Mouse (Mus musculus) kidney, embryonic 16.5 days (tissue): ENCODE measurements at regions not wholly inside any gene's neighbourhood (a gene's known extent, or its start where the extent isn't known, plus 50 kb on each side); places are given as distances from the start of the nearest gene placed in this dataset.

ENCODE experiments used
- ATAC-seq: fragments of 200-750 bp; cut with Nextera tagmentation; 2 replicates; pipeline ENCODE4 v1.8.0; 2017; ENCODE audit warnings: moderate TSS enrichment; ENCODE audit not compliant: low FRiP score, low TSS enrichment
- H3K27ac ChIP-seq: fragments of 300-500 bp; sonication (generic); 2 replicates; pipeline ENCODE4 v1.5.1; 2014; ENCODE audit warnings: low read length
- H3K27me3 ChIP-seq: fragments of 300-500 bp; sonication (generic); 2 replicates; pipeline ENCODE4 v1.6.1; 2014; ENCODE audit warnings: low read length, control low read depth, mixed read lengths; ENCODE audit not compliant: insufficient read depth
- H3K36me3 ChIP-seq: fragments of 300-500 bp; sonication (generic); 2 replicates; pipeline ENCODE4 v1.6.1; 2014; ENCODE audit warnings: low read length, control low read depth, mixed read lengths; ENCODE audit not compliant: insufficient read depth
- H3K4me1 ChIP-seq: fragments of 300-500 bp; sonication (generic); 2 replicates; pipeline ENCODE4 v1.6.1; 2014; ENCODE audit warnings: low read length, control low read depth, mixed read lengths; ENCODE audit not compliant: insufficient read depth
- H3K4me2 ChIP-seq: fragments of 300-500 bp; sonication (generic); replicated peaks from 2 replicates; pipeline ENCODE4 v1.6.1; 2014; ENCODE audit warnings: low read depth, low read length
- H3K4me3 ChIP-seq: fragments of 300-500 bp; sonication (generic); 2 replicates; pipeline ENCODE4 v1.5.1; 2014; ENCODE audit warnings: mild to moderate bottlenecking, low read length
- H3K9ac ChIP-seq: fragments of 300-500 bp; sonication (generic); replicated peaks from 2 replicates; pipeline ENCODE4 v1.6.1; 2014; ENCODE audit warnings: low read length
- H3K9me3 ChIP-seq: fragments of 300-500 bp; sonication (generic); 2 replicates; pipeline ENCODE4 v1.6.1; 2016; ENCODE audit warnings: low read length, control low read depth
- WGBS: fragments of 180-500 bp; shearing (Covaris S2); extraction: QIAGEN DNeasy Blood & Tissue Kit; methylation state at CpG from one replicate; pipeline ENCODE4 v1.1.7; 2014; 5-methylcytosine and 5-hydroxymethylcytosine counted together

DNA sequence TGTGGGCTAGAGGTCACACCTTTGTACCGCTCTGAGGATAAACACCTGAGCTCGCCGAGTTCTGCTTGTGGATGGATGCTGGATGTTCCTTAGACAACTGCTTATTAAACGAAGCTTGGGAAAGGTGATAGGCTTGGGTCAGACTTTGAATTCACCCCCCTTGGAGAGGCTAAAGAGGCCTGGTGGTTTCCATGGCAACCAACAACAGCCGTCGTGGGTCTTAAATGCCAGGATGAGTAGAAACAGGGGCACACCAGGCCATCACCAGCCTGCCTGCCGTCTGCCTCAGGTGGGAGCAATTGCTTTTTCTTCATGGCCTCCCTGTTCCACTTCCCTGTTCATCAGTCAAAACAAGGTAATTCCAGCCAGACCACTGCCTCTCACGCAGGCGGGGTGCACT is 504.1 kb downstream of the Tbc1d22a start:
- H3K4me2 ChIP-seq, result no peak overlapping the region
- no peak overlapping the region for H3K27ac ChIP-seq
- H3K36me3 ChIP-seq, result no peaks in the 10 kb centered on the region
- no peak overlapping the region for H3K4me3 ChIP-seq
- no peaks in the 10 kb centered on the region for H3K4me1 ChIP-seq
- no peaks in the 10 kb centered on the region for H3K27me3 ChIP-seq
- no peak overlapping the region for H3K9ac ChIP-seq
- no peak for ATAC-seq
- no peaks in the 10 kb centered on the region for H3K9me3 ChIP-seq
- 64% methylated on average over 9 of the region's 9 CpGs for WGBS

DNA sequence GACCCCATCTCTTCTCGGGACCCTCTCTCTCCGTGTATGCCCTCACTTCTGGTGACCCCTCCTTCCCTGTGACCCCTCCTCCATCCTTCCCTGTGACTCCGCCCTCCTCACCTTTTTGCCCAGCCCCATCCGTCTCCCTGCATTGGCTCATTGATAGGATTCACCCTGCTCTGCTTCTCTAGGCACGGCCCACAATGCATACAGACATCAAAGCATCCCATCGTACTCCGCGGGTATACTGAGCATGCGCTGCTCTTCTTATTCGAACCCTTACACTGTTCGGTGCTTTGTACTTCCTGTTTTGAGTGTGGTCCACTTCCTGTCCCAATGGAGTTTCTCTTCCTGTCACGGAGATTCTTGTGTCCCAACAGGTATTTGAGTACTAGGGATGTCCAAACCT is 504.8 kb downstream of the Tbc1d22a start:
- ATAC-seq, result no peak
- no peaks in the 10 kb centered on the region for H3K36me3 ChIP-seq
- no peaks in the 10 kb centered on the region for H3K27me3 ChIP-seq
- H3K9ac ChIP-seq, result no peak overlapping the region
- no peak overlapping the region for H3K27ac ChIP-seq
- H3K4me3 ChIP-seq, result no peak overlapping the region
- no peaks in the 10 kb centered on the region for H3K4me1 ChIP-seq
- H3K9me3 ChIP-seq, result no peaks in the 10 kb centered on the region
- no peak overlapping the region for H3K4me2 ChIP-seq
- 88% methylated on average over 12 of the region's 12 CpGs for WGBS

DNA sequence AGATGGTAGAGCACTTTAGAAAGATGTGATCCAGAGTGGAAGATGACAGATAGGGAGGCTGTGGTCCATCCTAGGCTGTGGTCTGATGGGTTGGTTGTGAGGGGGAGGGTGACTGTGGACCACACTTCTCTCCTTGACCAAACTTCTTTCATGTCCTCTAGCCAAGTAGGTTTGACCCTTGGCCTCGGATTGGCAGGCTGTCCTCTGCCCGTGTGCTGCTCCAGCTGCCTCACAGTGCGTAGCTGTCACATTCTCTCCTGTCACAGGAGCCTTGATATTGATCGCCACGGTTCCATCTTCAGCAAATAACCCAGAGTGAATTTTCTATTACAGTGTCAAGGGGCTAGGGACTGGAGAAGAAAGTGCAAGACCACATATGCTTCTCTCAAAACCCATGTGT is 506.9 kb downstream of the Tbc1d22a start:
- no peak overlapping the region for H3K4me2 ChIP-seq
- H3K9me3 ChIP-seq, result no peaks in the 10 kb centered on the region
- H3K9ac ChIP-seq, result no peak overlapping the region
- H3K4me1 ChIP-seq, result no peaks in the 10 kb centered on the region
- no peaks in the 10 kb centered on the region for H3K36me3 ChIP-seq
- ATAC-seq, result no peak
- no peaks in the 10 kb centered on the region for H3K27me3 ChIP-seq
- WGBS, result 74% methylated on average over 5 of the region's 5 CpGs
- H3K4me3 ChIP-seq, result no peak overlapping the region
- no peak overlapping the region for H3K27ac ChIP-seq

- no peak overlapping the region for H3K9ac ChIP-seq
- H3K27me3 ChIP-seq, result no peaks in the 10 kb centered on the region
- no peaks in the 10 kb centered on the region for H3K9me3 ChIP-seq
- H3K36me3 ChIP-seq, result no peaks in the 10 kb centered on the region
- no peak overlapping the region for H3K4me2 ChIP-seq
- no peak overlapping the region for H3K4me3 ChIP-seq
- ATAC-seq, result no peak
- H3K4me1 ChIP-seq, result no peaks in the 10 kb centered on the region
- no peak overlapping the region for H3K27ac ChIP-seq
Measured at GRCm38 (mm10) chr15:86737945-86738344, 523.7 kb downstream of the Tbc1d22a start.

GRCm38 (mm10) chr15:86738356-86738755 is 524.1 kb downstream of the Tbc1d22a start:
- Histone ChIP-seq H3K27ac (no peak overlapping the region), H3K4me1 (no peaks in the 10 kb centered on the region), H3K9me3 (no peaks in the 10 kb centered on the region), H3K4me3 (no peak overlapping the region), H3K27me3 (no peaks in the 10 kb centered on the region), H3K4me2 (no peak overlapping the region), H3K9ac (no peak overlapping the region), H3K36me3 (no peaks in the 10 kb centered on the region)
- 64% methylated on average over 5 of the region's 5 CpGs for WGBS
- no peak for ATAC-seq

DNA sequence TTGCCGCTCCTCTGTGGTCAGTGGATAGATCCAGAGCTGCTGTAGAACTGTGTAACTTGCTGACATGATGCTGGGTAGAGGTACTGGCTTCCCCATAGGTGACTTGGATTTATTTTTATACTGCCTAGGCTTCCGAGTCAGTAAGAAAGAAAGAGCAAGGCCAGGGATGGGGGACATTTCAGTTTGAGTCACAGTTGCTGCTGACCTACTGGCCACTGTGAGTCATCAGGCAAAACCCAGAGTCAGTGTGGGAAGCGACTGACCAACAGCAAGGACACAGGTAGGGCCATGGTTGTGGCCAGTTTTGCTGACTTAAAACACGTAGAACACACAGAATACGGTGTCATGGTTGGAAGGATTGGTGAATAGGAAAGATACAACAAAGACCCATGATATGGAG is 524.5 kb downstream of the Tbc1d22a start:
- no peaks in the 10 kb centered on the region for H3K27me3 ChIP-seq
- H3K36me3 ChIP-seq, result no peaks in the 10 kb centered on the region
- H3K9ac ChIP-seq, result no peak overlapping the region
- 84% methylated on average over 5 of the region's 5 CpGs for WGBS
- no peak overlapping the region for H3K4me3 ChIP-seq
- ATAC-seq, result no peak
- H3K4me2 ChIP-seq, result no peak overlapping the region
- no peaks in the 10 kb centered on the region for H3K9me3 ChIP-seq
- H3K27ac ChIP-seq, result no peak overlapping the region
- H3K4me1 ChIP-seq, result no peaks in the 10 kb centered on the region

- H3K9ac ChIP-seq, result no peak overlapping the region
- H3K27me3 ChIP-seq, result no peaks in the 10 kb centered on the region
- H3K4me1 ChIP-seq, result no peaks in the 10 kb centered on the region
- H3K36me3 ChIP-seq, result no peaks in the 10 kb centered on the region
- no peak overlapping the region for H3K27ac ChIP-seq
- no peaks in the 10 kb centered on the region for H3K9me3 ChIP-seq
- no peak overlapping the region for H3K4me2 ChIP-seq
- no peak for ATAC-seq
- no peak overlapping the region for H3K4me3 ChIP-seq
- 58% methylated on average over 10 of the region's 10 CpGs for WGBS
Measured at GRCm38 (mm10) chr15:86751436-86752136, 537.3 kb downstream of the Tbc1d22a start.

GRCm38 (mm10) chr15:86763581-86764375 is 549.5 kb downstream of the Tbc1d22a start:
- H3K4me2 ChIP-seq, result no peak overlapping the region
- no peaks in the 10 kb centered on the region for H3K4me1 ChIP-seq
- H3K9ac ChIP-seq, result no peak overlapping the region
- no peak overlapping the region for H3K4me3 ChIP-seq
- H3K9me3 ChIP-seq, result no peaks in the 10 kb centered on the region
- H3K36me3 ChIP-seq, result no peaks in the 10 kb centered on the region
- H3K27ac ChIP-seq, result no peak overlapping the region
- ATAC-seq, result no peak
- 80% methylated on average over 10 of the region's 10 CpGs for WGBS
- no peaks in the 10 kb centered on the region for H3K27me3 ChIP-seq

DNA sequence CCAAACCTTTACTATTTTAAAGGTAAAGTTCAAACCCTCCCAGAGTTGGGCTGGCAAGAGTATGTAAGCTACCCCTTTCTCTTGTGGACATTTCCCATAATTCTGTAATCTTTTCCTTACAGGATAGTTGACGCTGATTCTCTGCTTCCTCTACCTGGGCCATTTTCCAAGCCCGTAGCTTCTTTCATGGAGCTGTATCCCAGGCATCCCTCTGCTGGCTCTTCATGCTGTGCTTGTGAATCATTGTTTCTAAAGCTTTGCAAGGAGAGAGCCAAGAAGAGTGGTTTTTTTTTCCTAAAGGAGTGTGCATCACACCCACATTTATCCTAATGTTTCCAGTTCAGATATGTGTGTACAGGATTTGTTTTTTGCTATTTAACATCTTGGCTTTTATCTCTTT is 553.4 kb downstream of the Tbc1d22a start:
- no peak overlapping the region for H3K9ac ChIP-seq
- H3K27ac ChIP-seq, result no peak overlapping the region
- no peaks in the 10 kb centered on the region for H3K36me3 ChIP-seq
- no peaks in the 10 kb centered on the region for H3K27me3 ChIP-seq
- no peaks in the 10 kb centered on the region for H3K9me3 ChIP-seq
- no peak overlapping the region for H3K4me3 ChIP-seq
- H3K4me2 ChIP-seq, result no peak overlapping the region
- no peak for ATAC-seq
- no peaks in the 10 kb centered on the region for H3K4me1 ChIP-seq
- 90% methylated on average over 2 of the region's 2 CpGs for WGBS

DNA sequence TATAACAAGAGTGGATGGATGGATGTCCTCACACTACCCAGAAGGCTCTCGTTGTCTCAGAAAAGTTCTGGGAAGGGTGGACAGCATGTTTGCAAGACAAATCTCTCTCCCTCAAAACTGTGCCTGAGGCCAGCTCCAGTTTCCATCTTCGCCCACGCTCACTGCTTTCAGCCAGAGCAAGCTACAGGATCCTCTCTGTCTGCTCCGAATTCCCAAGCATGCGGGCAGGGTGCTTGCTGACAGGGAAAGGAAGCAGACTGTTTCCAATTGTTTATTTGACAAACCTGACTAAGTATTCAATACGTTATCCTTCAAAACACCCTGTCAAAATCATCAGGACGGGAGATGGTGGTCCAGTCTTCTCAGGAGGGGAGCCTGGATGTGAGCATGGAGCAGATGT is 558.8 kb downstream of the Tbc1d22a start:
- no peaks in the 10 kb centered on the region for H3K4me1 ChIP-seq
- H3K9ac ChIP-seq, result no peak overlapping the region
- no peaks in the 10 kb centered on the region for H3K27me3 ChIP-seq
- 76% methylated on average over 7 of the region's 7 CpGs for WGBS
- no peaks in the 10 kb centered on the region for H3K9me3 ChIP-seq
- H3K4me2 ChIP-seq, result no peak overlapping the region
- H3K4me3 ChIP-seq, result no peak overlapping the region
- ATAC-seq, result no peak
- H3K36me3 ChIP-seq, result no peaks in the 10 kb centered on the region
- H3K27ac ChIP-seq, result no peak overlapping the region
